Mouse (Mus musculus) megakaryocyte, embryonic 14.5 days (primary cell): ENCODE measurements around the gene Ctcfl. TPM values are rescaled to one million over a fixed set of nuclear protein-coding genes. Genes with fewer than 3 reads are reported as not detected.
"Not testable (repeated sequence)": the region's sequence is repeated elsewhere in the genome, so short reads cannot be mapped to it uniquely, and the experiment has no call there.

Experiments used
- H3K27me3 ChIP-seq: replicated peaks from 2 replicates; pipeline ENCODE3; 2012; ENCODE audit warnings: inconsistent platforms
- H3K36me3 ChIP-seq: replicated peaks from 2 replicates; pipeline ENCODE3; 2012; ENCODE audit warnings: low read length, inconsistent platforms, mixed read lengths
- H3K4me1 ChIP-seq: 2 replicates; pipeline ENCODE4 v1.6.1; 2012; ENCODE audit warnings: inconsistent platforms
- H3K4me3 ChIP-seq: replicated peaks from 2 replicates; pipeline ENCODE3; 2012; ENCODE audit warnings: moderate library complexity, mild to moderate bottlenecking, inconsistent platforms
- H3K9me3 ChIP-seq: 2 replicates; pipeline ENCODE4 v1.6.1; 2012; ENCODE audit warnings: inconsistent platforms
- FLI1 ChIP-seq: IDR thresholded peaks from 2 replicates; pipeline ENCODE4 v1.6.1; 2012; ENCODE audit warnings: low read length, inconsistent platforms, mixed read lengths
- GATA1 ChIP-seq: IDR thresholded peaks from 3 replicates; pipeline ENCODE4 v1.6.1; 2012; ENCODE audit warnings: mixed read lengths, low read length, inconsistent platforms, borderline replicate concordance
- polyA plus RNA-seq: library from polyadenylated mRNA; stranded (reverse); fragments of >175 nt; gene quantifications from 2 replicates; pipeline ENCODE4 v1.2.3, GENCODE M21; 2012; ENCODE audit warnings: low replicate concordance; ENCODE audit not compliant: insufficient read depth

Gene Ctcfl
- polyA plus RNA-seq, 1 experiment: not detected

- TF ChIP-seq FLI1 (no peak), GATA1 (no peak)
- Histone ChIP-seq H3K4me1 (no peaks in the 10 kb centered on the region), H3K27me3 (peaks cover 18% of the 10 kb centered on the region), H3K9me3 (peaks cover 7% of the 10 kb centered on the region; the same call in 1 of the 2 replicates), H3K4me3 (no peak overlapping the region), H3K36me3 (no peaks in the 10 kb centered on the region)
Measured at GRCm38 (mm10) chr2:173124022-173124735, 4.9 kb upstream of the Ctcfl start.

GRCm38 (mm10) chr2:173120117-173120516 lies 792 bp upstream of the Ctcfl start:
- peaks cover 13% of the 10 kb centered on the region for H3K27me3 ChIP-seq
- H3K4me3 ChIP-seq, H3K9me3 ChIP-seq, H3K36me3 ChIP-seq, H3K4me1 ChIP-seq: not testable (repeated sequence)

GRCm38 (mm10) chr2:173113796-173114195 lies 5.5 kb downstream of the Ctcfl start:
- Histone ChIP-seq H3K9me3 (peaks cover 22% of the 10 kb centered on the region), H3K27me3 (peaks cover 16% of the 10 kb centered on the region)
- H3K4me3 ChIP-seq, H3K4me1 ChIP-seq, H3K36me3 ChIP-seq: not testable (repeated sequence)

GRCm38 (mm10) chr2:173110571-173110970 lies 8.8 kb downstream of the Ctcfl start:
- Histone ChIP-seq H3K36me3 (no peaks in the 10 kb centered on the region), H3K4me3 (no peak overlapping the region), H3K9me3 (peaks cover 22% of the 10 kb centered on the region), H3K27me3 (peaks cover 32% of the 10 kb centered on the region), H3K4me1 (peaks cover 6% of the 10 kb centered on the region; the same call in 1 of the 2 replicates)
- TF ChIP-seq GATA1 (no peak), FLI1 (no peak)

- TF ChIP-seq GATA1: no peak
- TF ChIP-seq FLI1: no peak
- peaks cover 40% of the 10 kb centered on the region for H3K27me3 ChIP-seq
- H3K36me3 ChIP-seq: no peaks in the 10 kb centered on the region
- H3K9me3 ChIP-seq: peaks cover 17% of the 10 kb centered on the region
- peaks cover 6% of the 10 kb centered on the region; the same call in 1 of the 2 replicates for H3K4me1 ChIP-seq
- no peak overlapping the region for H3K4me3 ChIP-seq
Measured at GRCm38 (mm10) chr2:173109510-173109909, 9.8 kb downstream of the Ctcfl start.

- Histone ChIP-seq H3K4me1 (peaks cover 6% of the 10 kb centered on the region; the same call in 1 of the 2 replicates), H3K27me3 (peaks cover 42% of the 10 kb centered on the region), H3K36me3 (no peaks in the 10 kb centered on the region), H3K4me3 (no peak overlapping the region), H3K9me3 (peaks cover 14% of the 10 kb centered on the region)
- TF ChIP-seq GATA1 (no peak), FLI1 (no peak)
Measured at GRCm38 (mm10) chr2:173108509-173109190, 10.7 kb downstream of the Ctcfl start.

GRCm38 (mm10) chr2:173106889-173107785 lies 12.2 kb downstream of the Ctcfl start:
- peaks cover 45% of the 10 kb centered on the region for H3K27me3 ChIP-seq
- H3K4me1 ChIP-seq: peaks cover 6% of the 10 kb centered on the region; the same call in 1 of the 2 replicates
- H3K36me3 ChIP-seq: no peaks in the 10 kb centered on the region
- H3K9me3 ChIP-seq: peaks cover 9% of the 10 kb centered on the region
- no peak for TF ChIP-seq FLI1
- TF ChIP-seq GATA1: no peak
- H3K4me3 ChIP-seq: no peak overlapping the region

- Histone ChIP-seq H3K4me1 (peaks cover 6% of the 10 kb centered on the region; the same call in 1 of the 2 replicates), H3K27me3 (peaks cover 51% of the 10 kb centered on the region), H3K9me3 (peaks cover 2% of the 10 kb centered on the region; the same call in 1 of the 2 replicates), H3K36me3 (no peaks in the 10 kb centered on the region), H3K4me3 (no peak overlapping the region)
- TF ChIP-seq FLI1: no peak
- no peak for TF ChIP-seq GATA1
Measured at GRCm38 (mm10) chr2:173106409-173106808, 12.9 kb downstream of the Ctcfl start.

- not testable (repeated sequence) for H3K4me3 ChIP-seq, H3K9me3 ChIP-seq
- peaks cover 22% of the 10 kb centered on the region for H3K27me3 ChIP-seq
Measured at GRCm38 (mm10) chr2:173097337-173097736, 22.0 kb downstream of the Ctcfl start.

GRCm38 (mm10) chr2:173089437-173089836 lies 29.9 kb downstream of the Ctcfl start:
- H3K4me1 ChIP-seq: peaks cover 17% of the 10 kb centered on the region
- no peak for TF ChIP-seq GATA1
- no peaks in the 10 kb centered on the region for H3K36me3 ChIP-seq
- peaks cover 10% of the 10 kb centered on the region for H3K27me3 ChIP-seq
- H3K9me3 ChIP-seq: no peaks in the 10 kb centered on the region
- peak overlapping the region; percentile 24 for H3K4me3 ChIP-seq

More at GRCm38 (mm10) chr2:173097337-173097736, 22.0 kb downstream of the Ctcfl start:
- H3K36me3 ChIP-seq, H3K4me1 ChIP-seq: not testable (repeated sequence)
